Mouse (Mus musculus): Measurements from ENCODE around the gene Porcn. TPM values are rescaled to one million over a fixed set of nuclear protein-coding genes. Genes with fewer than 3 reads are reported as not detected.

Porcn gene
- polyA plus RNA-seq, 2 experiments = 11.6 to 27.0 TPM

DNA sequence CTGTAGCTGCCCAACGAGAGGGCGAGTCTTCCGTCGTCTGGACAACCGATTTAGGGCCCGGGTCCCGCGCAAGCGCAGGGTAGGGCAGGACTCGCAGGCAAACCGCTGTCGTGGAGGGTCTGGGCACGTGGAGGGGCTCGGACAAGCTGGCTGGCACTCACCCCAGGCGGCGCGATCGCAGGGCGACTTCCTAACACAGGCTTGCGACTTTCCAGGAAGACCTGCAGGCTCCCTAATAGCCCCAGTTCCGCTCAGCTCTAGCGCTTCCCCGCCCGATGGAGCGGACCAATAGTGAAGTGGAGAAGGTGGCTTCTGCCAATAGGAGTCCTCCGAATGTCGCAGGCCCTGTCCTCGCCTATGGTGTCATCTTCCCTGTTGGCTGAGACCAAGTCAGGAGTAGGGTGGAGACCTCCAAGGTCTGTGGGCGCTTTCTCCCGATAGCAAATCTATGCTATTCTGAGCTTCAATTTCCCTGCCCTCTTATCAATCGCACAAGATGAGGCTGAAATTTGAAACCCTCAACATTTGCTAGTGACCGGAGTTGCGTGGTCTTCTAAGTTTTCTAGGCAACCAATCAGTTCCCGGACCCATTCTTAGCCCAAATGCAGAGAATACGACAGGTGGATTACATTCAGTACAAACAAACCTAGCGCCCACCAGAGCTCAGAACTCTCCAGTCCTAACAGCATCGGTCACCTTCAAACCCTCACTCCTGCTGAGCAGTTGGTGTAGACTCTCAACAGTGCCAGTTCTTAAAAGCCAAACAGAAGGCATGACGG, 13.5 kb downstream of the Porcn start:
- Histone ChIP-seq H3K9ac (ENCODE audit: low read depth, low read length, severe bottlenecking) (peak overlapping the region; percentile 64), H3K4me3 (replicated peaks; ENCODE audit: low read length) (peak overlapping the region; percentile 49), H3K4me2 (replicated peaks; ENCODE audit: low read depth, low read length, severe bottlenecking) (peak overlapping the region; percentile 56), H3K4me1 (ENCODE audit: control insufficient read depth, insufficient read depth, low read length) (no peaks in the 10 kb centered on the region), H3K27ac (replicated peaks; ENCODE audit: low read depth, low read length) (peak overlapping the region; percentile 19; the same call in 1 of the 2 replicates), H3K9me3 (ENCODE audit: control insufficient read depth, low read length) (no peaks in the 10 kb centered on the region), H3K27me3 (ENCODE audit: control insufficient read depth, insufficient read depth, low read length) (no peaks in the 10 kb centered on the region), H3K36me3 (ENCODE audit: control insufficient read depth, insufficient read depth, low read length) (no peaks in the 10 kb centered on the region)
- WGBS = 14% methylated on average over 35 of the region's 38 CpGs
- no peak for TF ChIP-seq POLR2A (IDR thresholded peaks at IDR 0.05; ENCODE audit: borderline replicate concordance, extremely low read depth, insufficient read depth, insufficient read length)
- peak; percentile 98 for ATAC-seq (ENCODE audit: low FRiP score, low read depth)
- DNase-seq (ENCODE audit: low spot score) = peak; percentile 78

DNA sequence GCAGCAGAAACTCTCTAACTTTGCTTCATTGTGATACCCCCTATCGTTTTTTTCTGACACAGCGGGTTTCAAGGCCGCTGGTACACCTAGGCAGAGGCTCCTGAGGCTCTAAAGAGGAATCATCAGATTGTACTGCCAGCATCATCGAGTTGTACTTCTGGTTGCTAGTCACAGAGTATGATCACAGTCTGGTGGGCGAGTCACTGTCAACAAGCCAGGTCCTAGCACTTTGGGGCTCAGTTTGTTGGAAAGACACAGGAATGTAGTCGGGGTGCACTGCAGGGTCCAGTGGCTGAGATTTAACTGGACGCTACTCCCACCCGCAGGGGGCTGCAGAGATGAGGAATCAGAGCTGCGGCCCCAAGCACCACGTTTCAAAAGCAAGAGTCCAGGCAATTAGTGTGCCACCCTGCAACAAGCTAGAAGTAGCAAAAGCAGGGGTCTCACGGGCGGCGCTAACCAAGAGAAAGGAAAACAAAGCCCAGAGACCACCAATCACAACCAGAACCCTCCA, 14.1 kb downstream of the Porcn start:
- no peak for TF ChIP-seq POLR2A (IDR thresholded peaks at IDR 0.05; ENCODE audit: borderline replicate concordance, extremely low read depth, insufficient read depth, insufficient read length)
- no peaks in the 10 kb centered on the region for H3K9me3 ChIP-seq (ENCODE audit: control insufficient read depth, low read length)
- peak overlapping the region; percentile 56 for H3K4me2 ChIP-seq (replicated peaks; ENCODE audit: low read depth, low read length, severe bottlenecking)
- 21% methylated on average over 12 of the region's 13 CpGs for WGBS
- peak overlapping the region; percentile 19; the same call in 1 of the 2 replicates for H3K27ac ChIP-seq (replicated peaks; ENCODE audit: low read depth, low read length)
- DNase-seq (ENCODE audit: low spot score) = no peak
- peak overlapping the region; percentile 64 for H3K9ac ChIP-seq (ENCODE audit: low read depth, low read length, severe bottlenecking)
- no peaks in the 10 kb centered on the region for H3K4me1 ChIP-seq (ENCODE audit: control insufficient read depth, insufficient read depth, low read length)
- H3K4me3 ChIP-seq (replicated peaks; ENCODE audit: low read length) = peak overlapping the region; percentile 49
- peak; percentile 35; the same call in 1 of the 2 replicates for ATAC-seq (ENCODE audit: low FRiP score, low read depth)
- H3K27me3 ChIP-seq (ENCODE audit: control insufficient read depth, insufficient read depth, low read length) = no peaks in the 10 kb centered on the region
- no peaks in the 10 kb centered on the region for H3K36me3 ChIP-seq (ENCODE audit: control insufficient read depth, insufficient read depth, low read length)

DNA sequence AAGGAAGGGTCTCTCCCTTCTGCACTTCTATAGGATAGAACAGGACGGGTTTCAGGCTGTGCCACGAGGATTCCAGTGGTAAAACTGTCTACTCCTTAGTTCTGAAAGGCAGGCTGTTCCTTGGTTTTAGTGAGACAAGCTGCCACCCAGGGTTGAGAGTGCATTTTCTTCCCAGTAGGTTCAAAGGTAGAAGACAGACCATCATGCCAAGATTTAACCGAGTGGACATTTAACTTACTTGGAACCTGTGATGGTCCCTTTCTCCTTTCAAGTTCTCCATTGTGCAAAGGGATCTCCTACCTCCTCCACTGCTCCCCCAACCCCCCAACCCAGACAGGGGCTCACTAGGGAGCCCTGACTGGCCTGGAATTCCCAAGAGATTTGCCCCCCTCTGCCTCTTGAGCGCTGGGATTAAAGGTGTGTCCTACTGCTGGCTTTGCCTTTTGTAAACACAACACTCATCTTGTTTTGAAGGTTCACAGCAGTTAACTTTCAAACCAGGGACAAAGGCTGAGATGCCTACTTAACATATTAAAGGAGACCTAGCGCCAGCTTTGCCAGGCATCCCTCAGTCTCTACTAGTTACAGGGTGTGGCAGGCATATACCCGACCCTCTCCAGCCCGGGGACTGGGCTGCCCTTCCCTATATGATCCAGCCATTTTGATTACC, 23.3 kb downstream of the Porcn start:
- no peak overlapping the region for H3K4me2 ChIP-seq (replicated peaks; ENCODE audit: low read depth, low read length, severe bottlenecking)
- H3K27me3 ChIP-seq (ENCODE audit: control insufficient read depth, insufficient read depth, low read length) = no peaks in the 10 kb centered on the region
- ATAC-seq (ENCODE audit: low FRiP score, low read depth) = no peak
- H3K9me3 ChIP-seq (ENCODE audit: control insufficient read depth, low read length) = no peaks in the 10 kb centered on the region
- H3K4me3 ChIP-seq (replicated peaks; ENCODE audit: low read length) = no peak overlapping the region
- 12% methylated on average over 7 of the region's 7 CpGs for whole genome bisulfite sequencing
- no peaks in the 10 kb centered on the region for H3K4me1 ChIP-seq (ENCODE audit: control insufficient read depth, insufficient read depth, low read length)
- TF ChIP-seq POLR2A (IDR thresholded peaks at IDR 0.05; ENCODE audit: borderline replicate concordance, extremely low read depth, insufficient read depth, insufficient read length) = no peak
- H3K36me3 ChIP-seq (ENCODE audit: control insufficient read depth, insufficient read depth, low read length) = peaks cover 8% of the 10 kb centered on the region; the same call in 1 of the 2 replicates
- no peak overlapping the region for H3K9ac ChIP-seq (ENCODE audit: low read depth, low read length, severe bottlenecking)
- DNase-seq (ENCODE audit: low spot score) = no peak
- H3K27ac ChIP-seq (replicated peaks; ENCODE audit: low read depth, low read length) = no peak overlapping the region

DNA sequence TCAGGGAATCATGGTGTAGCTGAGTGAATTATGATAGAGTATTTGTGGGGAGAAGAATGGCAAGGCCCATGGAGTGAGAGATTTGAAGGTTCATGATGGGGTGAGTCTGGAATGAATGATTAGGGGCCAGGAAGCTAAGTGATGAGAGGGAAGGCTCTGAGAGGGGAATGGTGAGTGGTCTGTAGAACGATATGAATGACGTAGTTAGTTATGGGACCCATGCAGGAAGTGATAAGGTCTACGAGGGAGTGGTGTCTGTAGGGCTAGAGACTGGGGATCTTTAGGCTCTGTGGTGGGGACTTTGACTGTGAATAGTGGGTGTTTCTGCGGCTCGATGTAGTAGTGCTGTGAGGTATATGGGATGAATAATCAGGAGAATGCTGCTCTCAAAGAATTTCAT, 26.7 kb downstream of the Porcn start:
- no peak overlapping the region for H3K9ac ChIP-seq (ENCODE audit: low read depth, low read length, severe bottlenecking)
- 0 out of 2 replicates have a peak, but pooled peaks cover 2% of the 10 kb centered on the region for H3K4me1 ChIP-seq (ENCODE audit: control insufficient read depth, insufficient read depth, low read length)
- no peak overlapping the region for H3K27ac ChIP-seq (replicated peaks; ENCODE audit: low read depth, low read length)
- no peaks in the 10 kb centered on the region for H3K27me3 ChIP-seq (ENCODE audit: control insufficient read depth, insufficient read depth, low read length)
- no peaks in the 10 kb centered on the region for H3K36me3 ChIP-seq (ENCODE audit: control insufficient read depth, insufficient read depth, low read length)
- H3K4me3 ChIP-seq (replicated peaks; ENCODE audit: low read length) = no peak overlapping the region
- H3K9me3 ChIP-seq (ENCODE audit: control insufficient read depth, low read length) = no peaks in the 10 kb centered on the region
- DNase-seq (ENCODE audit: low spot score) (no peak), ATAC-seq (ENCODE audit: low FRiP score, low read depth) (no peak)
- 82% methylated on average over 5 of the region's 5 CpGs for WGBS
- no peak overlapping the region for H3K4me2 ChIP-seq (replicated peaks; ENCODE audit: low read depth, low read length, severe bottlenecking)
- no peak for TF ChIP-seq POLR2A (IDR thresholded peaks at IDR 0.05; ENCODE audit: borderline replicate concordance, extremely low read depth, insufficient read depth, insufficient read length)

DNA sequence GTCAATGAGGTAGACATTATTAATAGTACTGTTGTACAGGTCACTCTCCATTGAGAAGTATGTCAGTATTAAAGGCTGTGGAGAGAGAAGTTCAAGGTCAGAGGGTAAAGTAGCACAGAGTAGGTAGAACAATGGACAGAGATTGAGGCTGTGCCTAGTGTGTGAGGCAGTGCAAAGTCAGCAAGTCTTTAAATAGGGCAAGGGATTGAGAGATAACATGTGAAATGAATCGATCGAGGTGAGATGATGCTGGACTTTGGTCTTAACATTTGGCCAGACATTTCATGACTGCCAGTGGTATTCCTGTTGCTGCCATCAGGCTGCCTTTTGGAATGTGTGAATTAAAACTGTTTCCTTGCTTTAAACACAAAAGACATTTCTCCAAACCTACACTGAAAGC, 27.5 kb downstream of the Porcn start:
- DNase-seq (ENCODE audit: low spot score) = no peak
- Histone ChIP-seq H3K27me3 (ENCODE audit: control insufficient read depth, insufficient read depth, low read length) (no peaks in the 10 kb centered on the region), H3K9ac (ENCODE audit: low read depth, low read length, severe bottlenecking) (no peak overlapping the region), H3K36me3 (ENCODE audit: control insufficient read depth, insufficient read depth, low read length) (no peaks in the 10 kb centered on the region), H3K4me3 (replicated peaks; ENCODE audit: low read length) (no peak overlapping the region), H3K9me3 (ENCODE audit: control insufficient read depth, low read length) (no peaks in the 10 kb centered on the region), H3K27ac (replicated peaks; ENCODE audit: low read depth, low read length) (no peak overlapping the region), H3K4me2 (replicated peaks; ENCODE audit: low read depth, low read length, severe bottlenecking) (no peak overlapping the region), H3K4me1 (ENCODE audit: control insufficient read depth, insufficient read depth, low read length) (0 out of 2 replicates have a peak, but pooled peaks cover 2% of the 10 kb centered on the region)
- no peak for TF ChIP-seq POLR2A (IDR thresholded peaks at IDR 0.05; ENCODE audit: borderline replicate concordance, extremely low read depth, insufficient read depth, insufficient read length)
- 95% methylated on average over 2 of the region's 2 CpGs for WGBS
- ATAC-seq (ENCODE audit: low FRiP score, low read depth) = no peak

All from limb, embryonic 14.5 days (tissue).